Mouse (Mus musculus): ENCODE measurements around the gene Agxt. TPM values are rescaled to one million over a fixed set of nuclear protein-coding genes. Genes with fewer than 3 reads are reported as not detected.

Gene Agxt
- polyA plus RNA-seq, 1 experiment from 2014 or later, result not detected

DNA sequence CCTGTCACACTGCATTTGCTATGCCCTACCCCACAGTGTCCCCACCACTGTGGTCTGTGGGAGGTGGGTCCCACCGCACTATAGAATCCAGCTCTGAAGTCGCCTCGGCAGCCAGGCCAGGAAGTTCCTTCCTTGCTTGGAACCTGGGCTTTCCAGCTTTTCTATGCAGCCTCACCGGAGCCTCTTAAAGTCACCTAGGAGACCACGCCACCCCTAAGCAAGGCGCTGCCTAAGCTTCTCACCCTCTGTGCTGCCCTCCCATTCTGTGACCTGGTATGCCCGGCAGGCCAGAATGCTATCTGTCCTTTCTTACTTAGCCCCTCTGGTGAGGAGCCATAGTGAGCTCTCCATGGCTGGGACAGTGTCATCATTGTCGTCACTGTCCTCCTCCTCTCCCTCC lies 26.3 kb downstream of the Agxt start:
- Histone ChIP-seq H3K27ac (ENCODE audit: low read depth, low read length) (no peak overlapping the region), H3K27me3 (ENCODE audit: control insufficient read depth, insufficient read depth, low read length) (no peaks in the 10 kb centered on the region), H3K4me2 (no peak overlapping the region), H3K9me3 (ENCODE audit: control insufficient read depth, low read length) (no peaks in the 10 kb centered on the region), H3K36me3 (ENCODE audit: control insufficient read depth, insufficient read depth, low read length) (no peaks in the 10 kb centered on the region), H3K4me1 (ENCODE audit: control insufficient read depth, insufficient read depth, low read length) (no peaks in the 10 kb centered on the region), H3K4me3 (ENCODE audit: low read depth, low read length) (no peak overlapping the region), H3K9ac (ENCODE audit: low read length) (no peak overlapping the region)
- ATAC-seq (ENCODE audit: low FRiP score) (no peak), DNase-seq (ENCODE audit: low spot score, missing footprints) (no peak)
- 78% methylated on average over 8 of the region's 8 CpGs for WGBS

DNA sequence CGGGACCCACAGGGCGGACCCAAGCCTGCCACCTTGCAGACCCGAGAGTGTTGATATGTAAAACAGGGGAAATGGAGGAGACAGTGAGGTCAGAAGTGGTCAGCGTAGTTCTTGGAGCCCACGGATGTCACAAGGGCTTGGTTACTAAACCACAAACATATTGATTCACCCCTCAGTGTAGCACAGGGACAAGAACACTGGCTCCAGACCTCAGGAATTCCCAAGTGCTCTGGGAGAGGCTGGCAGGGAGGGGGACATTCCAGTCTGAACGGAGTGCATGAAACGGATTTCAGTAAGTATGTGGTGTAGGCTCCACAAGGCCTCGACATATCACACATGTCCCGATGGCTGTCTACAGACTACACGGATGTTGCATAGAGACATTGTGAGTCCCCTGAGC lies 26.9 kb downstream of the Agxt start:
- WGBS, result 86% methylated on average over 10 of the region's 10 CpGs
- Histone ChIP-seq H3K9me3 (ENCODE audit: control insufficient read depth, low read length) (no peaks in the 10 kb centered on the region), H3K36me3 (ENCODE audit: control insufficient read depth, insufficient read depth, low read length) (no peaks in the 10 kb centered on the region), H3K27ac (ENCODE audit: low read depth, low read length) (no peak overlapping the region), H3K4me3 (ENCODE audit: low read depth, low read length) (no peak overlapping the region), H3K4me1 (ENCODE audit: control insufficient read depth, insufficient read depth, low read length) (no peaks in the 10 kb centered on the region), H3K4me2 (no peak overlapping the region), H3K27me3 (ENCODE audit: control insufficient read depth, insufficient read depth, low read length) (no peaks in the 10 kb centered on the region), H3K9ac (ENCODE audit: low read length) (no peak overlapping the region)
- ATAC-seq (ENCODE audit: low FRiP score), result no peak
- no peak for DNase-seq (ENCODE audit: low spot score, missing footprints)

DNA sequence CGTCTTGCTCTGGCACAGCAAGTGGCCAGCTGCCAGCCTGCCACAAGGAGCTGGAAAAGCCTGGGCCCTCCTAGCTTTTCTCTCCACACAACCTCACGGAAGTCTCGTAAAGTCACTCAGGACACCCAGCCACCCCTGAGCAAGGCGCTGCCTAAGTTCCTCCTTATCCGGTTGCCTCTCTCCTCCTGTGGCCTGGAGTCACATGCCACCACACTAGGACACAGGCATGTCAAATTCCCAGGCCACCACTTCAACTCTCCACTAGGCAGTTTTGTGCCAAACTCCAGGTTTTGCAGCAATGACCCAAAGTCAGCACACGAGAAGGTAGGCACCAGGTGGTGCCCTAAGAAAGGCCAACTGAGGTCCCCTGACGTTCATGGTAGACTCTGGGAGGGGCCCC lies 27.5 kb downstream of the Agxt start:
- ATAC-seq (ENCODE audit: low FRiP score), result no peak
- no peak overlapping the region for H3K4me2 ChIP-seq

DNA sequence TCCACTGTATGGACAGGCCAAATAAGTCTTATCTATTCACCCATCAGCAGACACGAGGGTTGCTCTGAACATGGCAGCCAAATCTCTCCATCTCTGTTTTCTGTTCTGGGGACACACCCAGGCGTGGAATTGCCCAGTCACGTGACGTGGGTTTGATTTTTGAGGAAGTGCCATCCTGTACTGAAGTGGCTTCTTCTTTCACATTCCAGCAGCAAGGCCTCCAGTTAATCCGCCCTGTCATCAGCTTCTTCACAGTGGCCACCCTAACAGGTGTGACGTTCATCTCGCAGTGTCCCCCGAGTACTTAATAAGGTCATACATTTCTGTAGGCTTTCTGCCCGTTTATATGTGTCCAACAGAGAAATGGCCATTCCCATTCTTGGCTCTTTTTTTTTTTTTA lies 30.4 kb downstream of the Agxt start:
- H3K9ac ChIP-seq (ENCODE audit: low read length), result no peak overlapping the region
- ATAC-seq (ENCODE audit: low FRiP score), result no peak
- H3K27me3 ChIP-seq (ENCODE audit: control insufficient read depth, insufficient read depth, low read length), result no peaks in the 10 kb centered on the region
- no peaks in the 10 kb centered on the region for H3K9me3 ChIP-seq (ENCODE audit: control insufficient read depth, low read length)
- no peak overlapping the region for H3K4me2 ChIP-seq
- H3K4me1 ChIP-seq (ENCODE audit: control insufficient read depth, insufficient read depth, low read length), result peaks cover 6% of the 10 kb centered on the region; the same call in 1 of the 2 replicates
- H3K4me3 ChIP-seq (ENCODE audit: low read depth, low read length), result no peak overlapping the region
- H3K27ac ChIP-seq (ENCODE audit: low read depth, low read length), result no peak overlapping the region
- no peak for DNase-seq (ENCODE audit: low spot score, missing footprints)
- WGBS, result 88% methylated on average over 9 of the region's 9 CpGs
- H3K36me3 ChIP-seq (ENCODE audit: control insufficient read depth, insufficient read depth, low read length), result no peaks in the 10 kb centered on the region

More for the DNA sequence above, 27.5 kb downstream of the Agxt start:
- Histone ChIP-seq H3K27ac (ENCODE audit: low read depth, low read length) (no peak overlapping the region), H3K36me3 (ENCODE audit: control insufficient read depth, insufficient read depth, low read length) (no peaks in the 10 kb centered on the region), H3K4me3 (ENCODE audit: low read depth, low read length) (no peak overlapping the region), H3K27me3 (ENCODE audit: control insufficient read depth, insufficient read depth, low read length) (no peaks in the 10 kb centered on the region), H3K9me3 (ENCODE audit: control insufficient read depth, low read length) (no peaks in the 10 kb centered on the region), H3K9ac (ENCODE audit: low read length) (no peak overlapping the region), H3K4me1 (ENCODE audit: control insufficient read depth, insufficient read depth, low read length) (no peaks in the 10 kb centered on the region)
- WGBS, result 87% methylated on average over 7 of the region's 7 CpGs
- DNase-seq (ENCODE audit: low spot score, missing footprints), result no peak

DNA sequence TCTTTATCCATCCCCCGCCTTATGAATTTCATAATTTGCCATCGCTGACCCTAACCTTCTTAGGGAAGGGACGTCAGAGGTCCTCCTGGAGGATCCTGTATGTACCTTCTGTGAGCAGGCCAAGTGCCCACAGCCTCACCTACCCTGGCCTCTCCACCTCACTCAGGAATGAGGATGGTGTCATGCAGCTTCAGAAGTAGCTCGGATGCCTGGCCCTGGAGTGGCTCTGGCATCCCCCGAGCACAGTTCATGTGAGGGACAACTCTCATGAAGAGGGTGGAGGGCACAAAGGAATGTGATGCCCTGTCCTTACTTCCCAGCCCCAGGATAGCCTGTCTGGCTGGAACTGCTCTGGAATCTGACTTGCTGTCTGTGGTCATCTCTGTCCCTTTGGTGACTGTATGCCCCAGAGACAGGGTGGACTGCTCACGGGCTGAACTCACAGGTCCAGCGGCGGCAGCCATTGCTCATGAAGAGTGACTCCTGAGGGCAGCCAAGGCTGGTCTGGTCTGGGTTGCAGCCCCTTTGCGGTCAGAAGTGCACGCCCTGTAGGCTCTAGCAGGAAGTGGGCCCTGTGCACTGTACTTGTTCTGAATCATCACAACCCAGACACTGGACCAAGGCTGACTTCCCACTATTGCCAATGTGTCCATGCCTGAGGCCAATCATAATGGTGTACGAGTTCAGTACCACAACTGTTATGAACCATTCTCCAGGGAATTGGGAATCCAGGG lies 31.5 kb downstream of the Agxt start:
- no peak overlapping the region for H3K27ac ChIP-seq (ENCODE audit: low read depth, low read length)
- ATAC-seq (ENCODE audit: low FRiP score) (no peak), DNase-seq (ENCODE audit: low spot score, missing footprints) (no peak)
- no peaks in the 10 kb centered on the region for H3K9me3 ChIP-seq (ENCODE audit: control insufficient read depth, low read length)
- H3K4me1 ChIP-seq (ENCODE audit: control insufficient read depth, insufficient read depth, low read length), result peaks cover 6% of the 10 kb centered on the region; the same call in 1 of the 2 replicates
- no peak overlapping the region for H3K4me3 ChIP-seq (ENCODE audit: low read depth, low read length)
- H3K27me3 ChIP-seq (ENCODE audit: control insufficient read depth, insufficient read depth, low read length), result no peaks in the 10 kb centered on the region
- H3K9ac ChIP-seq (ENCODE audit: low read length), result no peak overlapping the region
- H3K36me3 ChIP-seq (ENCODE audit: control insufficient read depth, insufficient read depth, low read length), result no peaks in the 10 kb centered on the region
- WGBS, result 91% methylated on average over 11 of the region's 11 CpGs
- H3K4me2 ChIP-seq, result no peak overlapping the region

DNA sequence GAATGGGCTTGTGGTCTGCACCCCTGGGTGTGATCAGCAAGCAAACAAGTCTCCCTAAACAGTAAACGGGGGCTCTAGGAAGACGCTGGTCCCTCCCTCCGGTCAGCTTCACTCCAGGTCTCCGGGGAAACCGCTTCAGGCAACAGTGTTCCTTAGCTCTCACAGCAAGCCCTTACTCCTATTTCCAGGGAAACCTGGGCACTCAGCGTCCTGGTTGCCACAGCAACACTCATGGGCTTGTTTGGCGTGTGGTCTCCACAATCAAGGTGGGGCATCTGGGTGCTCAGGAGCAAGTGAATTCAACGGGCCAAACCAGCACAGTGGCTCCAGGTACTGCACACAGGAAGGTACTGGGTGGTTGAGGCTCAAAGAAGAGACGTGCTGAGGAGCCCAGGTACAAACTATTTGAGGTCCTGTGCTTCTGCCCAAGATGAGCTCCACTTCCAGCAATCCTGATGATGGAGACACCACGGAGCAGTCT lies 33.3 kb downstream of the Agxt start, which contains the start of gene Crocc2:
TSS of gene Crocc2 (plus strand) at position 431 of the 481 bp plus-strand sequence.
- peaks cover 6% of the 10 kb centered on the region; the same call in 1 of the 2 replicates for H3K4me1 ChIP-seq (ENCODE audit: control insufficient read depth, insufficient read depth, low read length)
- WGBS, result 34% methylated on average over 10 of the region's 10 CpGs
- ATAC-seq (ENCODE audit: low FRiP score), result no peak
- H3K27me3 ChIP-seq (ENCODE audit: control insufficient read depth, insufficient read depth, low read length), result no peaks in the 10 kb centered on the region
- no peak within 1 kb of the TSS for H3K9ac ChIP-seq (ENCODE audit: low read length)
- no peaks in the 10 kb centered on the region for H3K36me3 ChIP-seq (ENCODE audit: control insufficient read depth, insufficient read depth, low read length)
- no peak within 1 kb of the TSS for H3K27ac ChIP-seq (ENCODE audit: low read depth, low read length)
- no peaks in the 10 kb centered on the region for H3K9me3 ChIP-seq (ENCODE audit: control insufficient read depth, low read length)
- H3K4me3 ChIP-seq (ENCODE audit: low read depth, low read length), result no peak within 1 kb of the TSS
- no peak for DNase-seq (ENCODE audit: low spot score, missing footprints)
- no peak within 1 kb of the TSS for H3K4me2 ChIP-seq

DNA sequence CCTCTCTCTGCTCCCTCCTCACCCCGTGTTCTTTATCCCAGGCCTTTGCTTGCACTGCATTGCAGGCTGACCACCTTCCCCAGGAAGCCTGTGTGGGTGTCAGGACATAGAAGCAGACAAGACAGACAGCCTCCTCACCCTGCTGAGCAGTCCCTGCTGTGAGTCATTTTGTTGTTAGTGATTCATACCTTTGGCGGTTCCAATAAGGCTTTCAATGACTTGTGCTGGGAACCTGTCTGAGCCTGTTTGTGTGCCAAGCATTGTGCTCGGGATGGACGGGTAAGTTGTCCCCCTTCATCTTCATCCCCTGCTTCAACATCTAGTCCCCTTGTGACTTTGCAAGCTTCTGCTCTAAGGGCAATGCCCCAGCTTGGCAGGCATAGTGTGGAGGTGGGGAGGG lies 38.6 kb downstream of the Agxt start:
- no peaks in the 10 kb centered on the region for H3K9me3 ChIP-seq (ENCODE audit: control insufficient read depth, low read length)
- WGBS, result 73% methylated on average over 4 of the region's 4 CpGs
- DNase-seq (ENCODE audit: low spot score, missing footprints), result no peak

DNA sequence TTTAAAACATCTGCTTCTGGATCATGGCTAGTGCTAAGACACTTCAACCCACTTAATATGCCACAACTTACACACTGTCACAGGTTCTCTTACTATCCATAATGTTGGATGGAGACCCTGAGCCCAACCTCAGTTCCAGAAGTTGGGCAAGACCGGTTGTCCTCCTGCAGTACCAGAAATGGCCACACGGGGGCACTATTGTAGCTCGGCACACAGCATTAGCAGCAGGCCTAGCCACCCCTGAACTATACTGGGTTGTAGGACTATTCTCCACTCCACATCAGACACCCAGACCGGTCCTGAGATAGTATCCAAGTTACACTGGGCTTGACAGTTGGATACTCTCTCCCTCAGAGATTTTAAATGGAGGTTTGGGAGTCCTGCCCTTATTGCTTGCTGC lies 39.4 kb downstream of the Agxt start:
- no peaks in the 10 kb centered on the region for H3K36me3 ChIP-seq (ENCODE audit: control insufficient read depth, insufficient read depth, low read length)
- H3K4me3 ChIP-seq (ENCODE audit: low read depth, low read length), result no peak overlapping the region
- H3K4me1 ChIP-seq (ENCODE audit: control insufficient read depth, insufficient read depth, low read length), result peaks cover 12% of the 10 kb centered on the region
- under 1% methylated on average over 4 of the region's 4 CpGs for WGBS
- ATAC-seq (ENCODE audit: low FRiP score) (peak; percentile 66), DNase-seq (ENCODE audit: low spot score, missing footprints) (peak; percentile 99)
- no peak overlapping the region for H3K9ac ChIP-seq (ENCODE audit: low read length)
- no peaks in the 10 kb centered on the region for H3K9me3 ChIP-seq (ENCODE audit: control insufficient read depth, low read length)
- H3K27me3 ChIP-seq (ENCODE audit: control insufficient read depth, insufficient read depth, low read length), result no peaks in the 10 kb centered on the region
- no peak overlapping the region for H3K4me2 ChIP-seq
- H3K27ac ChIP-seq (ENCODE audit: low read depth, low read length), result no peak overlapping the region

More for the DNA sequence above, 38.6 kb downstream of the Agxt start:
- Histone ChIP-seq H3K36me3 (ENCODE audit: control insufficient read depth, insufficient read depth, low read length) (no peaks in the 10 kb centered on the region), H3K4me2 (no peak overlapping the region), H3K9ac (ENCODE audit: low read length) (no peak overlapping the region), H3K4me1 (ENCODE audit: control insufficient read depth, insufficient read depth, low read length) (peaks cover 14% of the 10 kb centered on the region), H3K27ac (ENCODE audit: low read depth, low read length) (no peak overlapping the region), H3K4me3 (ENCODE audit: low read depth, low read length) (no peak overlapping the region), H3K27me3 (ENCODE audit: control insufficient read depth, insufficient read depth, low read length) (no peaks in the 10 kb centered on the region)
- no peak for ATAC-seq (ENCODE audit: low FRiP score)

DNA sequence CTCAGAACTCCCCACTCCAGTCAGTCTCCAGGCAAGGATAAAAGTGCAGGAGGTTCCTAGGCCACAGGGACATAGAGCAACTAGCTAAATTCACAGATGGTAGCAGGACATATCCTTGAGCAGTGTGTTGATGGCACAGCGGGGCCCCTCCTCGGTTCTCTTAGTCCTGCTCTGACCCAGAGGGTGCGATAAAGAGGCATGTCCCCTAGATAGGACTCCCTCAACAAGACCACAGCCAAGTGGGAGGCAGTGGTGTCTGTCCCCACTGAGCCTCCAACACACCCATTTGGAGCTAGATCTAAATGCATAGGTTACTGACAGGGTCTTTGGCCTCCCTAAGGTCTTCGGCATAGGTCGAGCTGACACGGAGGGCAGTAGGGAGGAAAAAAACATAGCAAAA lies 40.8 kb downstream of the Agxt start:
- ATAC-seq (ENCODE audit: low FRiP score), result peak; percentile 16; the same call in 1 of the 2 replicates

More for the DNA sequence above, 40.8 kb downstream of the Agxt start:
- no peaks in the 10 kb centered on the region for H3K9me3 ChIP-seq (ENCODE audit: control insufficient read depth, low read length)
- peak; percentile 87 for DNase-seq (ENCODE audit: low spot score, missing footprints)
- no peak overlapping the region for H3K4me3 ChIP-seq (ENCODE audit: low read depth, low read length)
- peaks cover 12% of the 10 kb centered on the region for H3K4me1 ChIP-seq (ENCODE audit: control insufficient read depth, insufficient read depth, low read length)
- H3K27ac ChIP-seq (ENCODE audit: low read depth, low read length), result no peak overlapping the region
- H3K27me3 ChIP-seq (ENCODE audit: control insufficient read depth, insufficient read depth, low read length), result no peaks in the 10 kb centered on the region
- H3K9ac ChIP-seq (ENCODE audit: low read length), result no peak overlapping the region
- 23% methylated on average over 6 of the region's 6 CpGs for WGBS
- H3K36me3 ChIP-seq (ENCODE audit: control insufficient read depth, insufficient read depth, low read length), result no peaks in the 10 kb centered on the region
- H3K4me2 ChIP-seq, result peak overlapping the region; percentile 88

All from midbrain, embryonic 11.5 days (tissue).